Mouse (Mus musculus): ENCODE results near the gene B4gat1.
"Not testable (repeated sequence)": the region's sequence is repeated elsewhere in the genome, so short reads cannot be mapped to it uniquely, and the experiment has no call there.

Gene B4gat1

DNA sequence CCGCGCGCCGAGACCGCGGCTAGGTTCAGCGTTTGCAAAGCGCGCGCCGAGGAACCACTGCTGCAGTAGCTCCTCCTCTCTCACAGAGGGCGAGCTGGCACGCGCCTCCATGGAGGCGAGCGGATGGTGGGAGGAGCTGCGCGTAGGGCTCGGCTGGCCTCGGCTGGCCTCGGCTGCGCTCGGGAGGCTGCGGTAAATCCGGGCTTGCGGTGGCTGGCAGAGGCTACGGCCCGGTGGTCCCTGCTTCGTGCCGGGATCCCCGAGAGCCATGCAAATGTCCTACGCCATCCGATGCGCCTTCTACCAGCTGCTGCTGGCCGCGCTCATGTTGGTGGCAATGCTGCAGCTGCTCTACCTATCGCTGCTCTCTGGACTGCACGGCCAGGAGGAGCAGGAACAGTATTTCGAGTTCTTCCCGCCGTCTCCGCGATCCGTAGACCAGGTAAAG lies at the start of gene B4gat1, which contains the start of gene AC124502.3:
B4gat1 (plus strand) TSS at position 118 of the 448 bp plus-strand sequence.
AC124502.3 (plus strand) TSS at position 183 of the 448 bp plus-strand sequence.
- peak; percentile 79 for DNase-seq (ENCODE audit: low spot score)

DNA sequence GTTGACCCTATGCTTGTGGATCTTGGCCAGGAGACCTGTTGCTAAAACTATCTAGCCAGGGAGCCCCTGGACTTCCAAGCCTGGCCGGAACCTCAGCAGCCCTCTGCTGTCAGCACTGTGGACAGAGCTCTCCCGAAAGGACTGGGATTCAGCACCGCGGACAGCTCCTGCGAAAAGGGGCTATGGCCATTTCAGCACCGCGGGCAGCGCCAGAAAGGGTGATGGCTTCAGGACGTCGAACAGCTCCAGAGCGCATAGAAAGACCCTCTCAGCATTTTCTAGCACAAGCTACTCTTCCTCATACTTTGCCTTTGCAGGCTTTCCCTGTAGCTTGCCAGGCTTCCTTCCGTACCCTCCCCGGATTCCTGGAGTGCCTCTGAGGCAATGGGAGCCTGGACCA lies 49.6 kb upstream of the B4gat1 start:
- peak; percentile 99 for DNase-seq (ENCODE audit: low spot score)

DNA sequence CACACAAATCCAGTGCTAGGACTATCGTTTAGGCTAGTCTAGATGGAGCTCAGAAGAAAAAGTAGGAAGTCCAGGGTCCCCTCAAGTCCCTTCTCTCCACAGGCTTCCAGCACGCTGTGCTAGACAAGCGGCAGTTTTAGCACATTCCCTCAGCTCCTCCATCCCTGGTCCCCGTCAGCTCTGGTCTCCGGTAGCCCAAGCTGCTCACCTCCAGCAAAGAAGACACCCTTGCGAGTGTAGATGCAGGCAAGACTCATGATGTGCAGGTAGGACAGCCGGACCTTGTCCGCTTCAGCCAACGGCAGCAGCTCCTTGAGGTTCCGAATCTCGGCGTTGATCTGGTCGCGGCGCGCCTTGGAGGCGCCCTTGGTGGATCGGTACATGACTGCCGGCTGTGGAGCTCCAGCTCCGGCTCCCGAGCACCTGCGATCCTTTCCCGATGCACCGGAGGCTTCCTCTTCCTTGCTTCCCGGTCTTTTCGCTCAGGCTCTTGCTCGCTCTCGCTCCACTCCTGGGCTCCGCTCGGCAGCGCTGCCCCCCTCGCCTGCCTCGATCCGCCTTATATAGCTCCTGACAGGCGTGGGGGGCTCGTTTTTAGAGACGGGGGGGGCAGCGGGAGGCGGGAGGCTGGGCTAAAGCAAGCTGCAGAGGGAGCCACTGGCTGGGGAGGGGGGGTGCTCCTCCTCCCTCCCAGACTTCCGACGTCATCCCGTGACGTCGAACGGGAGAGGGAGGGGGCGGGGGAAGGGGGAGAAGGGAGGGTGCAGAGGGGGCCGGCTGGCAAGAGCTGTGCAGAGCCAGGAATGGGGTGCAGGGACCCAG lies 49.0 kb upstream of the B4gat1 start:
- DNase-seq (ENCODE audit: low spot score), result no peak

DNA sequence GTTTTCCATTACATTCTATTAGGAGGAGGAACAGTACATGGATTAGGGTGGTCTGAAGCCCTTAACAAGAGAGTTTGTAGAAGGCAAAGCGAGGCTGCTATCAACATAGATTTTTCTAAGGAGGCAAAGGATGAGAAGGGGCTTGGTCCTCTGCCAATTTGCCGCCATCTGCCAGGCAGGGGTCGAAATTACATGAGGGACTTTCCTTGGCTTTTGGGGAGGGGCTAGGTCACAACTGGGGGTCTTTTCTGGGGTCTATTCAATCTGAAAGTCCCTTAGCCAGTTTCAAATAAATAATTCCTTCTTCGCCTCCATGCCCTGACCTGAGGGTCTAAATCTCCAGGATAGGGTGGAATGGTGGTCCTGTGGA lies 48.4 kb upstream of the B4gat1 start, which contains the start of gene Npas4:
Npas4 (minus strand) TSS at position 61 of the 370 bp plus-strand sequence.
- DNase-seq (ENCODE audit: low spot score), result no peak

DNA sequence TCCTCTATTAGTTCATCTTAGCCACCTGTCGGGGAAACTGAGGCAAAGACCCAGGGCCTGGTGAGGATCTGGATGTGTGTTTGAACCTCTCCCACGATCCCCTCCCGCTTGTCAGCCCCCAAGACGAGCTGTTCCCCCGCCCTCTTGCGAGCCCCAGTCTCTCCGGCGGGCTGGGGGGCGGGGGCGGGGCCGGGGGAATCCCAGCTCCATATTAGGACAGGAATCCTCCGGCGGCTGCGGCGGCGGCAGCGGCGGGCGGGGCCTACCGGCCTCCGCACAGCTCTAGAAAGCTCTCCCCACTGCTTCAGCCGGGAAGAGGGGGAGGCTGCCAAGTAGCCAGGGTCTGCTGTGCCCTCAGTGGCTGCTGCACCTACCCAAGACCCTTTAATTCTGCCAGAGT lies 47.9 kb upstream of the B4gat1 start:
- no peak for DNase-seq (ENCODE audit: low spot score)

DNA sequence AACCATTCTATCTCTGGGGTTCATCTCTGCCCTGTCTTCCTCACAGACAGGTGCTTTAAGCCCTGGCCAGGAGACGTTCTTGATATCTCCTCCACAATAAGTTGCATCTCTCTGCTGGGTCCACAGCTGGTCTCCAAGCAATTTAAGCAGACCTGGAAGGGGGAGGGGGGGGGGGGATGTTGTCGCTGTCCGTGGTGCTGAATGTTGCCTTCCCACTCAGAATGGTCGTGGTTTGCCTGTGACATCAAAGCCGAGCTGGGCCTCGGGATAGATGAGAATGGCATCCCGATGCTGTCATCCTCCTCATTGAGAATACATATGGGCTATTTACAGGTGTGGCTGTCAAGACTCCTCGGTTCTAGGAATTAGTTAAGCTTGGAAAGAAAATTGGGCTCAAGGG lies 46.3 kb upstream of the B4gat1 start:
- DNase-seq (ENCODE audit: low spot score), result no peak

DNA sequence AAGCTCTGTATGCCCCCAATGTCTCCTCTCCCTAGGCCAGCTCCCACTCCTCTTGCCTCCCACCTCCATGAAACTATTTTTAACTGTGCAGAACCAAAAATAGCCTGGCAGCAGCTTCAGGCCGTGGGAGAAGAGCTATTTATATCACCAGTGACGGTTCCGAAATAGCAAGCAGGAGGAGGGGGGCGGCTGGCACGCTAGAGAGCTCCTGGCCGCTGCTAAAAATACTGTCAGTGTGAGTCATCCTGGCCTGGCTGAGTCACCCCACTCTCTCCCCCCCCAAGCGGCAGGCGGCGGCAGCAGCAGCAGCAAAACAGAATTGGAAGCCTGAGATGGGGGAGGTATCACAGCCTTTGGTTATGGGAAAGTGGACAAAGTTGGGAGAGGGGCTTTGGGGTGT lies 45.7 kb upstream of the B4gat1 start:
- peak; percentile 27 for DNase-seq (ENCODE audit: low spot score)

DNA sequence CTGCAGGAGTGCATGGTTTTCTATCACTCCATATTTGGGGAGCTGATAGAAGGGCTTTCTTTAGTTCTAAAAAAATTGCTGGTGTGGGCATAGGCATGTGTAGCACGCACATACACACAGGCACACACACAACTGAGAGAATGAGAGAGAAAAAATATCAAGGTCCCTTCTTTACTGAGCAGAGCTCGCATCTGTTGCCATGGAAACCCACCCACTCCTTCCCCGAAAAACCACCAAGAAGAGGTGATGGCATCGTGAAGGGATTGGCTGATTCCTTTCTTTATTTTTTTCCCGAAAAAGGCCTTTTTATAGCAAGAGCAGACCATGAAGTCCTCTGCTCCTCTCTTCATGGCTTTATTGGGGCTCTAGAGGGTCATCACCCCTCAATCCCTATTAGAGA lies 44.6 kb upstream of the B4gat1 start:
- no peak for DNase-seq (ENCODE audit: low spot score)

DNA sequence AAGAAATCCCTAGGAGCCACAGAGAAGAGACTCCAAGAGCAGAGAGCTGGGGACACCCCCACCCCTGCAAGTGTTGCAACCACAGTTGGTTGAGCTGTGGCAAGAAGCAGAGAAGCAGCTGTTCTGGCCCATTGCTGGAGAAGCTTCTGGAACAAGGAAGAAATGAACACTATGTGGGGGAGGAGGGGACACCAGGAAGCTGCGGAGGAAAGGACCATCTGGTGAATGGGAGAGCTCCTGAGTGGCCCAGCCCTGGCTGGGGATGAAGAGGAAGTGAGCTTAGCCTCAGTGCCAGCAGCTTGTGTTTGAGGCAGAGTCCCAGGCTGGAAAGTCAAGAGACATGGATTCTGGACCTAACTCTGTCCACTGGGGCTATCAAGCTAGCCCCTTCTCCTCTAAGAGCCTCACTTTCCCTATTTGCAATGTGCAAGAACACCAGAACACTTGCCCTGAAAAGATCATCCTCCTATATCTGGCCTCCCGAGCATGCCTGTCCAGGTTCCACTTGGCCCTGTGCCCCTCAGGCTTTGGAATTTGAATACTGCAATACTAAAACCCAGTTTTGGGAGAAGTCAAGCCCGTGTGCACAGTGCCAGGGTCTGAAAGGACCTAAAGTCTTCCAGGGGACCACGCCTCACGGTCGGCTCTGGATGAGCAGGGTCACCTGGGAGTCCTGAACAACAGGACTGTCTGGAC lies 39.0 kb upstream of the B4gat1 start:
- DNase-seq (ENCODE audit: low spot score), result no peak

DNA sequence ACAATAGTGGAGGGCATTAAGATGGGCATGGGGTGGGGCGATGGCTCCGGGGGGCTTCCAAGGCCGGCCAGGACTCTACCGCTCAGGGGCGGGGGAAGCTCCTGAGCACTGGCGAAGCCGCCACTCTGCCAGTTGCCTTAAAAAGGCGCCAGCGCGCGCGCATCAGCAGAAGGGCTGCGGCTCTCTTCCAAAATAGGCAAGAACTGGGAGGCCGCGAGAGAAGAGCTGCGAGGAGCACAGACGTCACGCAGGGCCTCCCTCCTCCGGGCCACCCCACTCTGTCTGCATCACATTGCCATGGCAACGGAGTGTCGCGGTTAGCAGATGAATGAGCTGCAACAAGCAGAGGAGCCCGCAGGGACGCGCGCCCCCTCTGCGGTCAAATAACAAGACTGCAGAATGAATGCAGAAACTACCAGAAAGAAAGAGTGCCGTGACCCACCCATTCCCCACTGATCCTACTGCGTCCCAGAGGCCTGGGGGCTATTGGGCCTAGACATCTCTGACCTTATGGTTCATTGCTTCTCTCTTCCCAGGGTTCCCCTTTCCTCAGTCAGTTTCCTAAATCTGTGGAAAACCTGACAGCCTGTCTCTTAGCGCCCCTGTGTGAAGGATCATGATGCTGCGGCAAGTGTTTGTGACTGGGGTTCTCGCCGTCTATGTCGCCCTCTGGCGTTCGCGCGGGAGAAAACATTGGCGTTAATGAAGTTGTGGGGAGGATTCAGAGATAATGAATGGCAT lies 36.8 kb upstream of the B4gat1 start:
- peak; percentile 72 for DNase-seq (ENCODE audit: low spot score)

DNA sequence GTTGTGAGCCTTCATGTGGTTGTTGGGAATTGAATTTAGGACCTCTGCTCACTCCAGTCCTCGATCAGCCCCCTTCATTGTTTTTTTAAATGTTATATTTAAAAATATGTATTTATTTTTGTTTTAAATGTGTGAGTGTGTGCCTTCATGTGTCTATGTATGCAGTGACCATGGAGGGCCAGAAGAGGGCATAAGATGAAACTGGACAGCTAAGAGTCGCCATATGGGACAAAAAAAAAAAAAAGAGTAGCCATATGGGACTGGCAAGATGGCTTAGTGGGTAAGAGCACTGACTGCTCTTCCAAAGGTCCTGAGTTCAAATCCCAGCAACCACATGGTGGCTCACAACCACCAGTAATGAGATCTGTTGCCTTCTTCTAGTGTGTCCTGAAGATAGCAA lies 35.0 kb upstream of the B4gat1 start:
- not testable (repeated sequence) for DNase-seq (ENCODE audit: low spot score)

DNA sequence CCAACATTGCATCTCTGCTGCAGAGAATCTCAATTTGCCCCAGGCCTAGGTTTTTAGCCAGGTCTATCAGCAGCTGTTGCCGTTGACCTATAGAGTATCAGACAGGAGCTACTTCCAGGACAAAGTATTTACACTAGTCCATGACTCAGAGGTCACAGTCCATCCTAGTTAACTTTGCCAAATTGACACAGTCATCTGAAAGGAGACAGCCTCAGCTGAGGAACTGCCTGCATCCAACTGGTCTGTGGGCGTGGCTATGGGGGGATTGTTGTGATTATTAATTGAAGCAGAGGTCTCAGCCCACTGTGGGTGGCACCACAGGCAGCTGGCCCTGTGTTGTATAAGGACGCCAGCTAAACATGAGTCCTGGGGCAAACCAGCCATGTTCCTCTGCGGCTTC lies 33.7 kb upstream of the B4gat1 start:
- DNase-seq (ENCODE audit: low spot score), result no peak

DNA sequence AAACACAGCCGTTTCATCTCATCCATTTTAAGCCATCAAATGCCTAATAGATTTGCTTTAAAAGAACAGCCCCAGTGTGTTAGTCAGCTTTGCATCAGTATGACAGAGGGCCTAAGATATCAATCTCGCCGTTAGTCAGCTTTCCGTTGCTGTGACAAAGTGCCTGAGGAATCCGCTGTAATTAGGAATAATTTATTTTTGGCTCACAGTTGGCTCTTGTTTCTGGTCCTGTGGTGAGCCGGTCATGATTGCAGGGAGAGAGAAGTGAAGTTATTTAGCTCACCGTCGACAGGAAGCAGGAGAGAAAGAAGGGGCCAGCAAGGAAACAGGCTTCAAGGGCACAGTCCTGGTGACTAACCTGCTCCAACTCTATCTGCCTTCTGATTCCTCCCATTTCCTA lies 25.5 kb upstream of the B4gat1 start:
- DNase-seq (ENCODE audit: low spot score), result no peak

DNA sequence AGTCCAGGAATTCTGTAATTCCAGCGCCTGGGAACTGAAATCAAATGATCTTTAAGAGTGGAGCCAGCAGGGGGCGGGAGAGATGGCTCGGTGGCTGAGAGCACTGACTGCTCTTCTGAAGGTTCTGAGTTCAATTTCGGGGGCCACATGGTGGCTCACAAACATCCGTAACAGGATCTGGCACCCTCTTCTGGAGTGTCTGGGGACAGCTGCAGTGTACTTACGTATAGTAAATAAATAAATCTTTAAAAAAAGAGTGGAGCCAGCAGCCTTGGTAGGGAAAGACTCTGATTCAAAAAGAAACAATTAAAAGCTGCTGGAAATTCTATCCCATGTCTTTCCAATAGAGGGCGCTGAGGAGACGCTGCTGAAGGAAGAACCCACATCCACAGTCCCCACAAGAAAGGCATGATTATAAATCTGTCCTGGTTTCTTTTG lies 23.6 kb upstream of the B4gat1 start:
- DNase-seq (ENCODE audit: low spot score), result no peak

DNA sequence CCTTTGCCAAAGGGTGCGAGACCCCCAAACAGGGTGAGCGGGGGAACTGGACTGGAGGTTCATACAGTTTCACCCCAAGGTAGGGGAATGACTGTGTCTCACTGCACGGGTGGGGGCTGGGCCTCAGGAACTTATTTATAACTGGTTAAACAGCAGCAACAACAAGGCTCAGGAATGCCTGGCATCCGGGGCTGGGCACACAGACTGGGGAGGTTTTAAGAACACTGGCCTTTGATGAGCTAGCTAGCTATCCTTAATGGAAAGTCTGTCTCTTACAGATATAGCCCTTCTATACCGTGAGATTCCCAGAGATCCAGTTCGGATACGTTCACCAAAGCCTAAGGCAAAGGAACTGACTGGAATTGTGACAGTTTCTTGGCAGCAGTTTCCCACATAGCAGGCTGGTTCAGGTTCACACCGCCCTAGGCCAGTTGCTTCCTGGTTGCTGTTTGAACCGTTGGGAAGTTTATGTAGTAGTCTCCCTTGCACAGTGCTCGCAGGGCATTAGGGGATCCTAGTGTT lies 22.3 kb upstream of the B4gat1 start:
- no peak for DNase-seq (ENCODE audit: low spot score)

DNA sequence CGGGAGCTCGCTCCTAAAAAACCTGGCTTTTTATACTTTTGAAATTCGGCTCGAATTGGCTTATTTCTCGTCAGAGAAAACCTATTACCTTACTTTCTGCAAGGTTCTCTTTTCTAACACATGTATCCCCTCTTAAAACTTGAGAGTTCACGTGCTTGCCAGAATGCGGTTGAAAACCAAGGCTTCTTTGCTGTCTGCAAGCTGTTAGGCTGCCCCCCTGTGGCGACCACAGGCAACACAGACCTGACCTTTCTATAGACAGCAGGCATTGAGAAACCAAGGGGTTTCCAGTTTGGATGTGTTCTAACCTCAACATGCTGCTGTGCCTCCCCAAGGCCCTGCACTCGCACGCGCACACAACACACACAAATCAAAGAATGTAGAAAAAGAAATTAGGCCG lies 21.8 kb upstream of the B4gat1 start:
- DNase-seq (ENCODE audit: low spot score), result no peak

DNA sequence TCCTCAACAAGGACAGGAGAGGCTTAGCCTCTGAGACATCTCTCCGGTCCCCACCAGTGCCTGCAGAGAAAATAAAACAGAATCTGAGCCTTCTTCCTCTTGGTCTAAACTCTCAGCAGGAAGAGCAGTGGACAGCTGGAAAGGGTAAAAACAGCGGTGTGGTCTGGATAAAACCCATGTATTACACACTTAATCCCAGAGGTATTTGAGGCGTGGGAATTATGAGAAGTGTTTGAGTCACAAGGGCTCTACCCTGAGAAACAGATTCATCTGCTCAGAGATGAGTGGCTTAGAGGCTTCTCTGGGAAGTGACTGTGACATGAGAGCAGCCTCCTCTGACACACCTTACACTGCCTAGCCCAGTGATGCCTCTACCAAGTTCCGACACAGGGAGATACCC lies 21.0 kb upstream of the B4gat1 start:
- DNase-seq (ENCODE audit: low spot score), result no peak

DNA sequence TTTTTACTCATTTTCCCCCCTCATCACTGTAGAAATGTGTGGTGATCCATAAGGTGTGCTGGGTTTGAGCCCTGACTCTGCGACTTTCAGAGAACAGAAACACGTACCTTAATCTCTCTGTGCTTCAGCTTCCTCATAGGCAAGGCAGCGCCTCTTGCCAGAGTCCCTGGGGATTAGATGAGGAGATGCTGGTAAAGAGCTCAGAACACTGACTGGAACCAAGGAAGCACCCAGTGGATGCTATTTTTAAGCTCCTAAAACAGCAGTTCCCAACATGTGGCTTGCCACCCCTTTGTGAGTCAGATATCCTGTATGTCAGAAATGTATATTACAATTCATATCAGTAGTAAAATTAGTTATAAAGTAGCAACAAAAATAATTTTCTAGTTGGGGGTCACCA lies 20.4 kb upstream of the B4gat1 start:
- DNase-seq (ENCODE audit: low spot score), result no peak

DNA sequence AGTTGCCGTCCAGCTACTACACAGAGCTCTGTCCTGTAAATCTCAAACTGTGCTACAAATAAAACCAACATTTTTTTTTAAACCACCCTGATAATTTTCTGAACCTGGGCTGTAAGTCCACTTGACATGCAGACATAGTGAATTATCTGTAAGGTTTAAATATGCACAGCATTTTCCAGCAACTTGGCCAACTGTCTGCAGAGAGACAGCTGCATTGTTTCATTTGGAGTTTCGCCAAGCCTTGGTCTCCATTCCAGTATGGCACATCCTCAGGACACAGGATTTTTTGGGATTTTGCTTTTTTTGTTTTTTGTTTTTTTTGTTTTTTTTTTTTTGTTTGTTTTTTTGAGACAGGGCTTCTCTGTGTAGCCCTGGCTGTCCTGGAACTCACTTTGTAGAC lies 17.2 kb upstream of the B4gat1 start:
- no peak for DNase-seq (ENCODE audit: low spot score)

DNA sequence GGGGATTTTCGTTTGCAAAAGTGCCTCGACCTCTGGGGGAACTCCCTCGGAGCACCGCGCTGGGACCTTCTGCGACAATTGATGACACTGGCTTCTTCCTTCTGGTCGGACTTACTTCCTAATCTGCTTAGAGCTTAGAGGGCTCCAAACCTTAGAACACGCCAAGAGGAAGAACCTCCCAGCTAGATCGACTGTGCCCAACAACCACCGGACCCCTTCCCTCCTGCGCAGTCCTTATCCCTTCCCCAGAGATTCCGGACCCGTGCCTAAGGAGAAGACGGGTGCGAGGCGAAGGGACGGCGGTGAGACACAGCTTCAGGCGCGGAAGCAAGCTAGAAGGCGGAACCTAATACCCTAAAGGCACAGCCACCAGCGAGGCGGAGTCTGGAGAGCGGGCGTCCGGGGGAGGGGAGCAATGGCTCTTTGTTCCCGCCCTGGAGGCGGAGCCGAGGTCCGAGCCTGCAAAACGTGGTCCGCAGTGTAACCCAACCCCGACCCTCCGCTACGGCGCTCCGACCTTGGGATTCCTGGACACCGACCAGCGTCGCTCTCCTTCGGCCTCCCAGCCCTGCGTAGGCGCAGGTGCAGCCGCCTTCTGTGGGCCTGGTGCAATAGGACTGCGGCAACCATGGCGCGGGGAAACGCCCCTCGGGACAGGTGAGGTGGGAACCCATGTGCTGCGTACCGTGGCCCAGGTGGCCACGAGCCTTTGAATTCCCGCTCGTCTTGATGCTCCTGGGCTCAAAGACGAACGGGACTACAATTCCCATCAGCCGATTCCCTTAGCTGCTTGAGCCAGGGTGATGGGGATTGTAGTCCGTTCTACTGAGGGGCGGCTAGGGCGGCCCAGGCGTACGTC lies 14.8 kb upstream of the B4gat1 start, which contains the start of gene Slc29a2:
Slc29a2 (plus strand) TSS at position 240 of the 859 bp plus-strand sequence.
- peak; percentile 80 for DNase-seq (ENCODE audit: low spot score)

DNA sequence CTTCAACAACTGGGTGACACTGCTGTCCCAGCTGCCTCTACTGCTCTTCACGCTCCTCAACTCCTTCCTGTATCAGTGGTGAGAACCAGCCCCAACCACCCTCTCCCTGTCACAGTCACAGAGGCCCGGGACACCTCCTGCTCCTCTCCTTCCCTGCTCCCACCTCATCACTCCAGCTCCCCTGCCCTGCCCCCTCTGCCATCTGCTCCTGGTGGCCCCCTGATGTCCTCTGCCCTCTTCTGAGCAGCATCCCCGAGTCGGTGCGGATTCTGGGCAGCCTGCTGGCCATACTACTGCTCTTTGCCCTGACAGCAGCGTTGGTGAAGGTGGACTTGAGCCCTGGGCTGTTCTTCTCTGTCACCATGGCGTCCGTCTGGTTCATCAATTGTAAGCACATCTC lies 12.5 kb upstream of the B4gat1 start:
- no peak for DNase-seq (ENCODE audit: low spot score)

Measured in ovary, postnatal 14 days (tissue).